In the genomic region with DNA sequence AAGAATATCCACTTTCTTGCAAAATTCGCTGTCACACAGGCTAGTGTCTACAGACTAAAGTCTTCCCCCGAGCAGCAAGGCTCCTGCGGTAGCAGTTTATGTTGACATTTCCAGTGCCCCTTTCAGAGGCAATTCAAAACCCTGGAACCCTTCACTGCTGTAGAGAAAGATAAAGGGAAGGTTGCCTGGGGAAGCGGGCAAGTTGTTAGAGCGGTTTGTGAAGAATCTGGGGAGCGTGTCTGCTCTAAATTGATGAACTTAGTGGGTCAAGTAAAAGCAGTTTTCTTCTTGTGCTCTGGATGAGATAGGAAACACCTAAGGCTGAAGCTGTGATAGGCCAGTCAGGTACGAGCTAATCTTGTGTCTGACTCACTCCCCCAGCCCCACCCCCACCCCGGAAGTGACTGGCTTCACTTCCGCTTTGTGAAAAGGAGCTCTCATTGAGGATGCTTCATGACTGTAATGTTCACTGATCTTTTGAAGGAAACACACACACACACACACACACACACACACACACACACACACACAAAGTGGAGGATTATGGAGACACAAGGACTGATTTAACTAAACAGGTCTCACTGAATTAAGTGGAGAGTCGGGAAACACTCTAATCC, we compare ENCODE assay signal across 10 mouse cellular contexts.
A peak's percentile ranks its signal among the peaks of the same experiment; 100 is the strongest.
DNase-seq lines count a peak whose midpoint lies in the region; ATAC-seq lines count a peak whose summit lies in the region.
"Had no signal": no experiment of that assay in that cellular context is flagged by ENCODE, and none has a peak within 500 bp of the region (broad histone marks: within the 10 kb centered on the region; RNA-seq: fewer than 3 reads in every experiment).

No protein-coding gene starts in this region.

- H3K36me3 ChIP-seq in heart, embryonic 14.5 days (ENCODE audit: control insufficient read depth, insufficient read depth, low read length): no peaks in the 10 kb centered on the region
- H3K36me3 ChIP-seq in embryonic facial prominence, embryonic 15.5 days: no peaks in the 10 kb centered on the region
- H3K36me3 ChIP-seq: embryonic facial prominence, embryonic 12.5 days had no signal

- intact Hi-C loops in heart, postnatal 36 days (cut with DNase I): no loop called here

- no peaks in the 10 kb centered on the region for H3K27me3 ChIP-seq in heart, embryonic 14.5 days (ENCODE audit: control insufficient read depth, insufficient read depth, low read length)
- H3K27me3 ChIP-seq in embryonic facial prominence, embryonic 15.5 days: no peaks in the 10 kb centered on the region
- H3K27me3 ChIP-seq: embryonic facial prominence, embryonic 12.5 days had no signal

- H3K4me3 ChIP-seq in heart, embryonic 14.5 days (ENCODE audit: control insufficient read depth in 1 of 2, insufficient read depth in 1 of 2, low read depth in 1 of 2, low read length in 2 of 2): no peak overlapping the region
- H3K4me3 ChIP-seq in embryonic facial prominence, embryonic 15.5 days (replicated peaks): no peak overlapping the region
- H3K4me3 ChIP-seq: embryonic facial prominence, embryonic 12.5 days had no signal

- DNase-seq in heart, postnatal 36 days: no peak
- peak; percentile 3 to 18 for DNase-seq in B cell, adult 2 months
- DNase-seq in layer of hippocampus, postnatal 36 days: no peak
- no peak for DNase-seq in frontal cortex, adult 2 months (ENCODE audit: extremely low spot score in 1 of 2, low spot score in 1 of 2)

- no peaks in the 10 kb centered on the region for H3K9me3 ChIP-seq in heart, embryonic 14.5 days (ENCODE audit: control insufficient read depth, low read length)
- no peaks in the 10 kb centered on the region for H3K9me3 ChIP-seq in embryonic facial prominence, embryonic 15.5 days (replicated peaks)
- H3K9me3 ChIP-seq: embryonic facial prominence, embryonic 12.5 days had no signal

- 22% methylated on average over 10 of the region's 10 CpGs for WGBS in heart, embryonic 14.5 days
- WGBS in embryonic facial prominence, embryonic 15.5 days: 35% methylated on average over 10 of the region's 10 CpGs

- peak overlapping the region in 1 of 2 experiments; percentile 14; a peak in 1 of 4 replicates for H3K27ac ChIP-seq in heart, embryonic 14.5 days (replicated peaks in 1 of 2; ENCODE audit: control insufficient read depth in 1 of 2, insufficient read depth in 1 of 2, low read depth in 2 of 2, low read length in 2 of 2)
- no peak overlapping the region for H3K27ac ChIP-seq in embryonic facial prominence, embryonic 15.5 days (replicated peaks)
- H3K27ac ChIP-seq: embryonic facial prominence, embryonic 12.5 days had no signal

- ATAC-seq in heart, embryonic 14.5 days (ENCODE audit: insufficient number of reproducible peaks, insufficient read depth, low FRiP score, low read depth): no peak
- ATAC-seq in embryonic facial prominence, embryonic 15.5 days (ENCODE audit: insufficient number of reproducible peaks, low FRiP score, low TSS enrichment, low read depth): no peak
- 0 out of 2 replicates have a peak, but pooled peaks have one; percentile 40 for ATAC-seq in megakaryocyte, adult 5-6 weeks (ENCODE audit: poor library complexity, severe bottlenecking)
- ATAC-seq in activated CD4-positive, CD25-positive, alpha-beta regulatory T cell, adult 4 months: no peak
- ATAC-seq: inflammation-experienced regulatory T-cells, adult 6 months had no signal

- H3K4me2 ChIP-seq in heart, embryonic 14.5 days (ENCODE audit: low read length): peak overlapping the region; percentile 55
- H3K4me2 ChIP-seq in embryonic facial prominence, embryonic 15.5 days (replicated peaks): peak overlapping the region; percentile 8; the same call in 1 of the 2 replicates
- H3K4me2 ChIP-seq: embryonic facial prominence, embryonic 12.5 days had no signal

- H3K4me1 ChIP-seq in heart, embryonic 14.5 days (ENCODE audit: control insufficient read depth in 2 of 2, insufficient read depth in 2 of 2, low read length in 2 of 2): peaks cover 5 to 7% of the 10 kb centered on the region in 2 experiments; a peak in 3 of 4 replicates
- H3K4me1 ChIP-seq in embryonic facial prominence, embryonic 15.5 days: peaks cover 13% of the 10 kb centered on the region; the same call in 1 of the 2 replicates

- H3K9ac ChIP-seq in heart, embryonic 14.5 days (ENCODE audit: low read length): no peak overlapping the region; the same call in 1 of the 2 replicates
- H3K9ac ChIP-seq in embryonic facial prominence, embryonic 15.5 days: no peak overlapping the region
- H3K9ac ChIP-seq: embryonic facial prominence, embryonic 12.5 days had no signal

Comparison
In these comparisons a context has a peak if more than half of its experiments do, and no peak if none do; other contexts are left out.
1. DNase-seq: peak in B cell, adult 2 months (2 of 2); none in heart, postnatal 36 days (0 of 2), layer of hippocampus, postnatal 36 days (0 of 2) and frontal cortex, adult 2 months (0 of 2).